Mouse (Mus musculus) bone marrow, adult 2 months (tissue): ENCODE results near the gene Slmap.

Experiments
- CTCF ChIP-seq: fragments of 200-500 bp; IDR thresholded peaks from 2 replicates; pipeline ENCODE4 v1.5.1; 2011; ENCODE audit warnings: low read length, control low read depth; ENCODE audit not compliant: control insufficient read depth, insufficient read depth
- POLR2A ChIP-seq: fragments of 200-500 bp; IDR thresholded peaks from 2 replicates; pipeline ENCODE4 v1.6.1; 2011; ENCODE audit warnings: low read depth, mild to moderate bottlenecking, control low read depth, low read length, borderline replicate concordance; ENCODE audit not compliant: control insufficient read depth

- TF ChIP-seq CTCF (no peak), POLR2A (no peak)
Measured at GRCm38 (mm10) chr14:26519831-26520230, 14.9 kb downstream of the Slmap start.
